Mouse (Mus musculus): ENCODE data around the gene Pask. TPM values are rescaled to one million over a fixed set of nuclear protein-coding genes. Genes with fewer than 3 reads are reported as not detected.
A peak's percentile ranks its signal among the peaks of the same experiment; 100 is the strongest.
"Not testable (repeated sequence)": the region's sequence is repeated elsewhere in the genome, so short reads cannot be mapped to it uniquely, and the experiment has no call there.

Gene Pask
- total and polyA plus RNA-seq, 2 experiments from 2014 or later, result 3.9 to 15.0 TPM

GRCm38 (mm10) chr1:93323973-93324372 lies 19.3 kb downstream of the Pask start:
- H3K4me3 ChIP-seq (ENCODE audit: low read length), result no peak overlapping the region
- no peak overlapping the region for H3K9ac ChIP-seq (replicated peaks; ENCODE audit: low read length)
- H3K36me3 ChIP-seq (ENCODE audit: insufficient read depth, low read length), result peaks cover 58% of the 10 kb centered on the region
- no peaks in the 10 kb centered on the region for H3K4me1 ChIP-seq (ENCODE audit: insufficient read depth, low read length)
- no peaks in the 10 kb centered on the region for H3K9me3 ChIP-seq (ENCODE audit: low read length)
- no peak for TF ChIP-seq CTCF (IDR thresholded peaks at IDR 0.05; ENCODE audit: low read depth)
- H3K27me3 ChIP-seq (ENCODE audit: insufficient read depth, low read length), result no peaks in the 10 kb centered on the region
- ATAC-seq (no peak), DNase-seq (ENCODE audit: low spot score) (no peak)
- WGBS, result 93% methylated on average over 6 of the region's 6 CpGs
- H3K4me2 ChIP-seq (ENCODE audit: low read depth, low read length), result no peak overlapping the region
- no peak overlapping the region for H3K27ac ChIP-seq

DNA sequence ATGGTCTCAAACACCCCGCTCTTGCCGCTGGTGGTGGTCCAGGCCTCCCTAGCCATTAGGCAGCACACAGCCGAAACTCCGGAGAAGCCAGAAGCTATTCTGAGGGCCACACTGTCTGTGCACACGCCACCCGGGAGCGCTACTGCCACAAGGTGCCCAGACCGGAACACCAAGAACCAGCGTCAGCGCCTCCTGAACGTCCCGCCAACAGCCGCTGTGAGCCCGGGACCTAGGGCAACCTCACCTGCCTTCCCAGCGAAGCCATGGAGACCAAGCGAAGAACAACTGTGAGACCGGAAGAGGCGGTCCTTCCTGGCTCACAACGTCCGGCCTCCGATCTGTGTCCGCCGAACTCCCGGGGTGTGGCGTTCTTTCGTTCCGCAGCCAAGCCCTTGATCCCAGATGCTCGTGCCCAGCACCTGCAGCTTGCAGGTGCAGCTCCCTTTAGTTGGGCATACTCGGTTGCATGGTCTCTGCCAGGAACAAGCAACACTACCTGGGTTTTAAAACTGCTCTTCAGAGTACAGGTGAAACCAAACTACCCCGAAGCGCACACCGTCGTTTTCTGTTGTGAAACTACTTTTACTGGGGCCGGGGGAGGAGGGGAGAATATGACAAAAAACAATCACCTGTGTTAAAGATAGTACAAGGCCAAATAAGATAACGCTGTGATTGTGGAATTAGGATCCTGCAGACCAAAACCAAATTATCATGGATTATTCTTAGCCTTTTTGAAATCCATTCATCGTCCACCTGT lies 37.5 kb downstream of the Pask start, which contains the start of gene Mterf4:
Mterf4 (minus strand) TSS at position 335 of the 757 bp plus-strand sequence.
- peak within 1 kb of the TSS; percentile 65; the same call in 1 of the 2 replicates for H3K27ac ChIP-seq
- peak; percentile 22 for TF ChIP-seq CTCF (IDR thresholded peaks at IDR 0.05; ENCODE audit: low read depth)
- ATAC-seq (peak; percentile 95), DNase-seq (ENCODE audit: low spot score) (peak; percentile 92)
- WGBS, result 8% methylated on average over 36 of the region's 36 CpGs
- H3K4me2 ChIP-seq (ENCODE audit: low read depth, low read length), result peak within 1 kb of the TSS; percentile 87
- H3K9ac ChIP-seq (replicated peaks; ENCODE audit: low read length), result peak within 1 kb of the TSS; percentile 77
- H3K27me3 ChIP-seq (ENCODE audit: insufficient read depth, low read length), result no peaks in the 10 kb centered on the region
- peaks cover 14% of the 10 kb centered on the region; the same call in 1 of the 2 replicates for H3K36me3 ChIP-seq (ENCODE audit: insufficient read depth, low read length)
- H3K4me3 ChIP-seq (ENCODE audit: low read length), result peak within 1 kb of the TSS; percentile 87
- H3K4me1 ChIP-seq (ENCODE audit: insufficient read depth, low read length), result no peaks in the 10 kb centered on the region
- H3K9me3 ChIP-seq (ENCODE audit: low read length), result no peaks in the 10 kb centered on the region

DNA sequence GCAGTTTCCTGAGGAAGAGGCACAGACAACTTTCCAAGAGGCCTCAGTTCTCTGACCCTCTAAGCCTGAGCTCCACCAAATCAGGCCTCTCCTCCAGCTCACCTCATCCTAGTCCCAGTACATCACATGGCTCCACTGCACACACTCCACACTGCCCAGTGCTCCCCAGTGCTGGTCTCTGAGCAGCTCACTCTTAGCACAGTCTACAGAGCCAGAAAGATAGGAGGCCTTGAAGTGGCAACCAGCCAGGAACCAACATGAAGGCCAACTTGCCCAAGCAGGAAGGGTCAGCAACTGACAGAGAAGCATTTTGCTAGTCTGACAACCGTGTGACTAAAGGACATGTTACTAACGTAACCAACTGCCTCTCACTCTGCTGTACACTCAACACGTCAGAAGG lies 42.7 kb downstream of the Pask start:
- H3K9me3 ChIP-seq (ENCODE audit: low read length), result no peaks in the 10 kb centered on the region
- ATAC-seq (no peak), DNase-seq (ENCODE audit: low spot score) (no peak)
- TF ChIP-seq CTCF (IDR thresholded peaks at IDR 0.05; ENCODE audit: low read depth), result no peak
- no peaks in the 10 kb centered on the region for H3K27me3 ChIP-seq (ENCODE audit: insufficient read depth, low read length)
- H3K4me1 ChIP-seq (ENCODE audit: insufficient read depth, low read length), result no peaks in the 10 kb centered on the region
- no peak overlapping the region for H3K27ac ChIP-seq
- peaks cover 42% of the 10 kb centered on the region for H3K36me3 ChIP-seq (ENCODE audit: insufficient read depth, low read length)
- whole genome bisulfite sequencing, result 67% methylated on average over 3 of the region's 3 CpGs
- 0 out of 2 replicates have a peak overlapping the region, but pooled peaks have one; percentile 17 for H3K9ac ChIP-seq (replicated peaks; ENCODE audit: low read length)
- H3K4me2 ChIP-seq (ENCODE audit: low read depth, low read length), result no peak overlapping the region
- no peak overlapping the region for H3K4me3 ChIP-seq (ENCODE audit: low read length)

- TF ChIP-seq CTCF (IDR thresholded peaks at IDR 0.05; ENCODE audit: low read depth), result no peak
- Histone ChIP-seq H3K36me3 (ENCODE audit: insufficient read depth, low read length) (peaks cover 44% of the 10 kb centered on the region), H3K9ac (replicated peaks; ENCODE audit: low read length) (no peak overlapping the region), H3K4me2 (ENCODE audit: low read depth, low read length) (no peak overlapping the region), H3K4me3 (ENCODE audit: low read length) (no peak overlapping the region), H3K9me3 (ENCODE audit: low read length) (no peaks in the 10 kb centered on the region), H3K27me3 (ENCODE audit: insufficient read depth, low read length) (no peaks in the 10 kb centered on the region), H3K4me1 (ENCODE audit: insufficient read depth, low read length) (no peaks in the 10 kb centered on the region), H3K27ac (no peak overlapping the region)
- WGBS, result 90% methylated on average over 4 of the region's 4 CpGs
- DNase-seq (ENCODE audit: low spot score), result no peak
- no peak for ATAC-seq
Observed at GRCm38 (mm10) chr1:93299791-93300190, 43.5 kb downstream of the Pask start.

DNA sequence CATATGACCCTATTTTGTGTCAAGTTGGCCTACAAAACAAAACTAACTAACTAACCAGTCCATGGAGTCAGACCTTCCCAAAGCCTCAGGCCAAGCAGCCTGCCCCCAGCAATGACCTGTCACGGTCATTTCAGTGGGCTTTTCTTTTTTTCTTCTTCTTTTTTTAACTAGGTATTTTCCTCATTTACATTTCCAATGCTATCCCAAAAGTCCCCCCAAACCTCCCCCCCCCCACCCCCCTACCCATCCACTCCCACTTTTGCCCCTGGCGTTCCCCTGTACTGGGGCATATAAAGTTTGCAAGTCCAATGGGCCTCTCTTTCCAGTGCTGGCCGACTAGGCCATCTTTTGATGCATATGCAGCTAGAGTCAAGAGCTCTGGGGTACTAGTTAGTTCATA lies 48.8 kb downstream of the Pask start:
- H3K4me2 ChIP-seq (ENCODE audit: low read depth, low read length); H3K4me1 ChIP-seq (ENCODE audit: insufficient read depth, low read length); H3K27me3 ChIP-seq (ENCODE audit: insufficient read depth, low read length); H3K27ac ChIP-seq; H3K9ac ChIP-seq (replicated peaks; ENCODE audit: low read length); ATAC-seq; H3K9me3 ChIP-seq (ENCODE audit: low read length); DNase-seq (ENCODE audit: low spot score); H3K4me3 ChIP-seq (ENCODE audit: low read length): not testable (repeated sequence)
- 69% methylated on average over 3 of the region's 3 CpGs for WGBS
- H3K36me3 ChIP-seq (ENCODE audit: insufficient read depth, low read length), result peaks cover 23% of the 10 kb centered on the region

DNA sequence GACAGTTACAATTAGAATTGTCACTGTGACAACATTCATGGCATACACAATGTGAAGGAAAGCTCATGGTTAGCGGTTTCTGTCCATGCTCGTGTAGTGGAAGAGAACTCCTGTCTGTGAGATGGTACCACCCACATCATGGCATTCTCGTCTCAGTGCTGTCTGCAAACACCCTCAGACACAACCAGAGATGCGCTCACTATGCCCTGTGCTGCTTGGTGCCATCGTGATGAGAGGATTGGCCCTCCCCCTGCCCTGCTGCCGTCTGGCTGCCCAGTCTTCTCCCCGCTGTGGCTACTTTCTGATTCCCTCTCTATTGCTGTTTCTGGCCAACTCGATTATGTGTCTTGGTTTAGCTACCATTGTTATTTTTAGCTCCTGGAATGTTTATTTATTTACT lies 51.3 kb downstream of the Pask start:
- Histone ChIP-seq H3K36me3 (ENCODE audit: insufficient read depth, low read length) (peaks cover 8% of the 10 kb centered on the region), H3K9ac (replicated peaks; ENCODE audit: low read length) (no peak overlapping the region), H3K9me3 (ENCODE audit: low read length) (no peaks in the 10 kb centered on the region), H3K4me3 (ENCODE audit: low read length) (no peak overlapping the region), H3K4me2 (ENCODE audit: low read depth, low read length) (no peak overlapping the region), H3K4me1 (ENCODE audit: insufficient read depth, low read length) (no peaks in the 10 kb centered on the region), H3K27me3 (ENCODE audit: insufficient read depth, low read length) (no peaks in the 10 kb centered on the region), H3K27ac (no peak overlapping the region)
- no peak for TF ChIP-seq CTCF (IDR thresholded peaks at IDR 0.05; ENCODE audit: low read depth)
- DNase-seq (ENCODE audit: low spot score) (no peak), ATAC-seq (no peak)
- 76% methylated on average over 8 of the region's 8 CpGs for WGBS

DNA sequence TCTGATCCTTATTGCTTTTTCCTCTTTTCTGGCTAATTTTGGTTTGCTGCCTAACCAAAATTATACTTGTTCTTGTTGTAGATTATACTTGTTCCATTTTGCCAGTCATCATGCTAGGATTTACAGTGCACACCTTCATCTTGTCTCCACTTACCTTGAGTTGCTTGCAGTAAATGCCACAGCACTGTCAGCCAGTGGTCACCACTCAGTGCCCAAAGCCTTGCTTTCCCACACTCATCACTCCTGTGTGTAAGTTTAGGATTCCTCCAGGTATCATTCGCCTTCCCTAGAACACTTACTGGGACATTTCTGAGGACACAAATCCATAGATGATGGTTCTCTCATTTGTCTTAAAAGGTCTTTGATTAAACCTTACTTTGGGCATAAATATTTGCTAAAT lies 51.7 kb downstream of the Pask start:
- Histone ChIP-seq H3K36me3 (ENCODE audit: insufficient read depth, low read length) (peaks cover 8% of the 10 kb centered on the region), H3K4me2 (ENCODE audit: low read depth, low read length) (no peak overlapping the region), H3K9me3 (ENCODE audit: low read length) (no peaks in the 10 kb centered on the region), H3K9ac (replicated peaks; ENCODE audit: low read length) (no peak overlapping the region), H3K4me1 (ENCODE audit: insufficient read depth, low read length) (no peaks in the 10 kb centered on the region), H3K27me3 (ENCODE audit: insufficient read depth, low read length) (no peaks in the 10 kb centered on the region), H3K27ac (no peak overlapping the region), H3K4me3 (ENCODE audit: low read length) (no peak overlapping the region)
- no peak for TF ChIP-seq CTCF (IDR thresholded peaks at IDR 0.05; ENCODE audit: low read depth)
- DNase-seq (ENCODE audit: low spot score) (no peak), ATAC-seq (no peak)
- WGBS, result 92% methylated on average over 1 of the region's 1 CpGs

Data from hindbrain, postnatal 0 days (tissue).